ENCODE assay signal across 8 mouse cellular contexts in the genomic region with DNA sequence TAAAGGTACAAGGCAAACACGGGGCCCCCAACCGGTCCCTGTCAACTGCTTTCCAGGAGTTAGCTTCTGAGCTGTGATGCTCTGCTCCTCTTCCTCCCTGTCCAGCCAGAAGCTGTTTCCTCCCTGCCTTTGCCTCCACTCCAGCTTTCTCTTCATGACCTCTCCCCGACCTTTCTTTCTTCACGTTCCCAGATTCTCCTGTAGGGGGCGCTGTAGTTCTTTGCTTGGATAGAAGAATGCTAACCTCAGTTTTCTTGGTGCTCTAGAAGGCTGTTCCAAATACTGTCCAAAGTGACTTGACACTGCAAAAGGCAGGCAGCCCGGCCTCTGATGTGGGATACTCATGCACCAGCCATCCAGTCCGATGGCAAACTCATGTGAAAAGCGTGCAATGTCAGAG.
A peak's percentile ranks its signal among the peaks of the same experiment; 100 is the strongest.
DNase-seq lines count a peak whose midpoint lies in the region; ATAC-seq and TF ChIP-seq lines count a peak whose summit lies in the region.

No protein-coding gene starts in this region.

- H3K9ac ChIP-seq in midbrain, embryonic 15.5 days = no peak overlapping the region

- H3K9me3 ChIP-seq in midbrain, embryonic 10.5 days (replicated peaks) = peaks cover 10% of the 10 kb centered on the region; the same call in 1 of the 2 replicates
- no peaks in the 10 kb centered on the region for H3K9me3 ChIP-seq in midbrain, embryonic 15.5 days

- intact Hi-C loops in left cerebral cortex, postnatal 4 days (cut with DNase I) = loop anchor here (10.0 kb wide), 1 partner anchor 114 kb away; no protein-coding TSS in a partner anchor

- H3K4me2 ChIP-seq in midbrain, embryonic 15.5 days = no peak overlapping the region

- H3K4me3 ChIP-seq in midbrain, embryonic 10.5 days = no peak overlapping the region
- no peak overlapping the region for H3K4me3 ChIP-seq in midbrain, embryonic 15.5 days
- H3K4me3 ChIP-seq in bone marrow macrophage, adult 2 months (ENCODE audit: insufficient read depth, low read length) = no peak overlapping the region

- peak; percentile 32; the same call in 1 of the 2 replicates for TF ChIP-seq CTCF in bone marrow macrophage, adult 2 months (IDR thresholded peaks at IDR 0.05; ENCODE audit: low read depth, low read length)

- H3K4me1 ChIP-seq in midbrain, embryonic 10.5 days = peaks cover 19% of the 10 kb centered on the region
- no peaks in the 10 kb centered on the region for H3K4me1 ChIP-seq in midbrain, embryonic 15.5 days
- H3K4me1 ChIP-seq in bone marrow macrophage, adult 2 months (ENCODE audit: control insufficient read depth, insufficient read depth, low read length) = peaks cover 15% of the 10 kb centered on the region

- no peaks in the 10 kb centered on the region for H3K36me3 ChIP-seq in midbrain, embryonic 10.5 days
- H3K36me3 ChIP-seq in midbrain, embryonic 15.5 days (replicated peaks) = no peaks in the 10 kb centered on the region

- no peaks in the 10 kb centered on the region for H3K27me3 ChIP-seq in midbrain, embryonic 10.5 days (ENCODE audit: low read depth, poor library complexity, severe bottlenecking)
- H3K27me3 ChIP-seq in midbrain, embryonic 15.5 days (replicated peaks) = no peaks in the 10 kb centered on the region

- 31% methylated on average over 8 of the region's 8 CpGs for WGBS in midbrain, embryonic 10.5 days
- WGBS in midbrain, embryonic 15.5 days = 24% methylated on average over 8 of the region's 8 CpGs

- ATAC-seq in midbrain, embryonic 15.5 days (replicated peaks) = no peak
- ATAC-seq in inflammation-experienced regulatory T-cells, adult 6 months = peak; percentile 38

- TF ChIP-seq POLR2A in bone marrow macrophage, adult 2 months (IDR thresholded peaks at IDR 0.05; ENCODE audit: borderline replicate concordance, low read depth, low read length) = no peak

- peak; percentile 76 for DNase-seq in midbrain, embryonic 10.5 days (ENCODE audit: low spot score)
- DNase-seq in frontal cortex, adult 2 months (ENCODE audit: extremely low spot score in 1 of 2, low spot score in 1 of 2) = peak; percentile 18 to 86
- peak; percentile 65 for DNase-seq in left cerebral cortex, postnatal 4 days
- DNase-seq in ovary, adult 18-20 months (ENCODE audit: low spot score) = peak; percentile 20
- peak; percentile 31 to 44 for DNase-seq in thymus, postnatal 36 days

- no peak overlapping the region; the same call in 1 of the 2 replicates for H3K27ac ChIP-seq in midbrain, embryonic 10.5 days (replicated peaks)
- no peak overlapping the region for H3K27ac ChIP-seq in midbrain, embryonic 15.5 days
- H3K27ac ChIP-seq in bone marrow macrophage, adult 2 months (ENCODE audit: insufficient read depth, low read depth, low read length) = no peak overlapping the region

Comparison
In these comparisons a context has a peak if more than half of its experiments do, and no peak if none do; other contexts are left out.
1. DNase-seq: peak in every context shown above with its lines; median percentile 76 in midbrain, embryonic 10.5 days; 65 in left cerebral cortex, postnatal 4 days; 52 in frontal cortex, adult 2 months; 38 in thymus, postnatal 36 days; 20 in ovary, adult 18-20 months.